Mouse (Mus musculus) midbrain, embryonic 12.5 days (tissue): Measurements from ENCODE around the gene Gucy2f. TPM values are rescaled to one million over a fixed set of nuclear protein-coding genes. Genes with fewer than 3 reads are reported as not detected.
"Not testable (repeated sequence)": the region's sequence is repeated elsewhere in the genome, so short reads cannot be mapped to it uniquely, and the experiment has no call there.

ENCODE experiments used
- ATAC-seq: fragments of 200-750 bp; cut with Nextera tagmentation; 2 replicates; pipeline ENCODE4 v1.8.0; 2017; ENCODE audit warnings: low read depth, moderate TSS enrichment, moderate library complexity; ENCODE audit not compliant: low FRiP score
- H3K27ac ChIP-seq: fragments of 300-500 bp; sonication (generic); replicated peaks from 2 replicates; pipeline ENCODE4 v1.5.1; 2016; ENCODE audit warnings: mild to moderate bottlenecking
- H3K27me3 ChIP-seq: fragments of 300-500 bp; sonication (generic); 2 replicates; pipeline ENCODE4 v1.6.1; 2016; ENCODE audit warnings: mild to moderate bottlenecking
- H3K36me3 ChIP-seq: fragments of 300-500 bp; sonication (generic); 2 replicates; pipeline ENCODE4 v1.6.1; 2016
- H3K4me1 ChIP-seq: fragments of 300-500 bp; sonication (generic); 2 replicates; pipeline ENCODE4 v1.6.1; 2016
- H3K4me2 ChIP-seq: fragments of 300-500 bp; sonication (generic); replicated peaks from 2 replicates; pipeline ENCODE4 v1.6.1; 2016; ENCODE audit warnings: mild to moderate bottlenecking, moderate library complexity
- H3K4me3 ChIP-seq: fragments of 300-500 bp; sonication (generic); 2 replicates; pipeline ENCODE4 v1.5.1; 2016; ENCODE audit warnings: mild to moderate bottlenecking
- H3K9ac ChIP-seq: fragments of 300-500 bp; sonication (generic); replicated peaks from 2 replicates; pipeline ENCODE4 v1.6.1; 2016; ENCODE audit warnings: mild to moderate bottlenecking, moderate library complexity
- H3K9me3 ChIP-seq: fragments of 300-500 bp; sonication (generic); 2 replicates; pipeline ENCODE4 v1.6.1; 2016; ENCODE audit warnings: mild to moderate bottlenecking
- WGBS: fragments of 180-500 bp; shearing (Covaris S2); methylation state at CpG from one replicate; pipeline ENCODE4 v1.1.7; 2016; 5-methylcytosine and 5-hydroxymethylcytosine counted together
- polyA plus RNA-seq: library from polyadenylated mRNA; unstranded; fragments of >200 nt; fragmentation: Nextera tagmentation; extraction: Ambion mirVana; gene quantifications from 2 replicates; pipeline ENCODE4 v1.2.1, GENCODE M21; 2016

Gene Gucy2f
- 0.03 TPM in 1 of 2 replicates, not detected in the other for polyA plus RNA-seq

DNA sequence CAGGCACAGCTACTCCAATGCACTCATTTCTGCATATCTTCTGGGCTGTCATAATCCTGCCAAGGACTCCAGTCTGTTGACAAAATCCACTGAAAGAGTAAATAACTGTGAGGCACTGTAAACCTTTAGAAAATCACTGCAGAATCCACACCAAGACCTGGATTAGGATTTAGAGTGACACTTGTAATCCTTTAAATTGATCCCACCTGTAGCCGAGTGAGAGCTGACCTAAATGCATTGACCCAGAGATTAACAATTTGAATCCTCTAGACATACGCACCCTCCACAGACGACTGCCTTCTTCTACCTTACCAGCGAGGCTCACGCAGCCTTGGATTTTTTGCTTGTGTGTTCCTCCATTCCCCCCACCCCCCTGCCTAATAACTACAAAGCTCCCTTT, at the start of gene Gucy2f:
Gene Gucy2f, minus strand, starts transcription at position 101 of the 400 bp plus-strand sequence.
- Histone ChIP-seq H3K36me3 (no peaks in the 10 kb centered on the region), H3K27me3 (peaks cover 26% of the 10 kb centered on the region), H3K9me3 (no peaks in the 10 kb centered on the region), H3K4me2 (no peak within 1 kb of the TSS), H3K9ac (no peak within 1 kb of the TSS), H3K27ac (no peak within 1 kb of the TSS), H3K4me1 (no peaks in the 10 kb centered on the region), H3K4me3 (no peak within 1 kb of the TSS)
- WGBS: 28% methylated on average over 5 of the region's 5 CpGs
- ATAC-seq: no peak

- Histone ChIP-seq H3K9me3 (no peaks in the 10 kb centered on the region), H3K9ac (no peak overlapping the region), H3K27me3 (peaks cover 3% of the 10 kb centered on the region; the same call in 1 of the 2 replicates), H3K27ac (no peak overlapping the region), H3K4me3 (no peak overlapping the region), H3K4me2 (no peak overlapping the region), H3K4me1 (no peaks in the 10 kb centered on the region), H3K36me3 (no peaks in the 10 kb centered on the region)
- no peak for ATAC-seq
- 82% methylated on average over 5 of the region's 5 CpGs for WGBS
Observed at GRCm38 (mm10) chrX:142245682-142246327, 49.1 kb upstream of the Gucy2f start.

DNA sequence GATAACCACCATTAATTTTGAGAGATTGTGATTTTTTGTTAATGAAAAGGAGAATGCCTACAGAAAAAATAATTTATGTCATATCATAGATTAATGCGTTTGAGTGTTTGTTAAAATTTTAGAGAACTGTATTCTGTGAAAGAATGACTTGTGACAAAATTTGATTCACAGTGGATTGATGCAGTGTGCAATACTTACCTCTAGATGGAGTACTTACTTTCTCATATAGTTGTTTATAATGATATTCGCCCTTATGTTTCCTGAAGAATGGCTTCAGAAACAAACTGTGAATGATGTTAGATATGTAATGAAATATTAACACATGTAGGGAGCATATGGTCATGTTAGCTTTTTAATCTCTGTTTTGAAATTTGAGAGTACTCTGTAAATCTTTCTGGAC, 40.4 kb upstream of the Gucy2f start:
- no peak overlapping the region for H3K27ac ChIP-seq
- ATAC-seq: no peak
- no peaks in the 10 kb centered on the region for H3K9me3 ChIP-seq
- H3K4me2 ChIP-seq: no peak overlapping the region
- 50% methylated on average over 2 of the region's 2 CpGs for WGBS
- H3K4me1 ChIP-seq: no peaks in the 10 kb centered on the region
- H3K36me3 ChIP-seq: no peaks in the 10 kb centered on the region
- H3K27me3 ChIP-seq: 0 out of 2 replicates have a peak, but pooled peaks cover 3% of the 10 kb centered on the region
- no peak overlapping the region for H3K9ac ChIP-seq
- H3K4me3 ChIP-seq: no peak overlapping the region

- H3K9ac ChIP-seq, H3K9me3 ChIP-seq, H3K27me3 ChIP-seq, H3K27ac ChIP-seq, H3K36me3 ChIP-seq, H3K4me1 ChIP-seq, ATAC-seq, H3K4me2 ChIP-seq, H3K4me3 ChIP-seq: not testable (repeated sequence)
- WGBS: 84% methylated on average over 1 of the region's 1 CpGs
Observed at GRCm38 (mm10) chrX:142236146-142236545, 39.4 kb upstream of the Gucy2f start.

- no peak for ATAC-seq
- 37% methylated on average over 7 of the region's 7 CpGs for WGBS
- Histone ChIP-seq H3K9me3 (no peaks in the 10 kb centered on the region), H3K27ac (no peak overlapping the region), H3K4me3 (peak overlapping the region; percentile 50), H3K36me3 (no peaks in the 10 kb centered on the region), H3K9ac (no peak overlapping the region), H3K27me3 (no peaks in the 10 kb centered on the region), H3K4me1 (no peaks in the 10 kb centered on the region), H3K4me2 (peak overlapping the region; percentile 45)
Observed at GRCm38 (mm10) chrX:142228769-142229158, 32.0 kb upstream of the Gucy2f start.

- 23% methylated on average over 30 of the region's 42 CpGs for WGBS
- peak overlapping the region; percentile 44; the same call in 1 of the 2 replicates for H3K9ac ChIP-seq
- no peaks in the 10 kb centered on the region for H3K9me3 ChIP-seq
- H3K27me3 ChIP-seq: no peaks in the 10 kb centered on the region
- no peaks in the 10 kb centered on the region for H3K36me3 ChIP-seq
- H3K27ac ChIP-seq: peak overlapping the region; percentile 88
- H3K4me1 ChIP-seq: no peaks in the 10 kb centered on the region
- peak overlapping the region; percentile 50 for H3K4me3 ChIP-seq
- ATAC-seq: peak; percentile 99
- H3K4me2 ChIP-seq: peak overlapping the region; percentile 45
Observed at GRCm38 (mm10) chrX:142228055-142228768, 31.5 kb upstream of the Gucy2f start.

DNA sequence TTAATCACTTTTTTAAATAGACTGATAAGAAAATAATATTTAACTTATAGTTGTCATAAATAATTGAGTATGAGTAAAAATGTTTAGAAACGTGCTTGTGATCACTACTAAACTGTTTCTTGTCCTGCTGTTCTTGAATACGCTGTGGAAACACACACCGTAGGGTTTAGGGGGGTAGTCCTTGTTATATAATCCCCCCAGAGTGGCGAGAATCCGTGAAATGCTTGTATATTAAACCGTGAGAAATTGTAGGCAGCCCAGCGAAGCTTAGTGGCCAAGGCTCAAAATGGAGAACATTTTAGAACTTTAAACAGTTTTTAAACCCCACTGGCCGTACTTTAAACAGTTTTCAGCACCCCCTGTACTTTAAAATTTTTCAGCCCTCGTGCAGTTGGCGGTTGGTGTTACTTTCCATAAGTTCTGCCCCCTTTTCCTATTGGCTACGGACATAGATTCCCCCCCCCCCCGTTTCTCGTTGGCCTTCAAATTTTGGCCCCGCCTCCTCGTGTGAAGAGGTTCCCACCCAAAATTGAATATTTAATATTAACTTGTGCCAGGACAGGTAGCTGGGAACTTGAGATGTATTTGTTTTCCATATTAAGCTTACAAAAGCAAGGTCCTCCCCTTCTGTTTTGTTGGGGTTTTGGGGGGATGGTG, 30.8 kb upstream of the Gucy2f start:
- H3K27me3 ChIP-seq: no peaks in the 10 kb centered on the region
- H3K4me2 ChIP-seq: peak overlapping the region; percentile 45
- no peaks in the 10 kb centered on the region for H3K9me3 ChIP-seq
- WGBS: 29% methylated on average over 15 of the region's 15 CpGs
- H3K27ac ChIP-seq: peak overlapping the region; percentile 88
- peak; percentile 54 for ATAC-seq
- H3K9ac ChIP-seq: no peak overlapping the region
- H3K4me1 ChIP-seq: no peaks in the 10 kb centered on the region
- no peaks in the 10 kb centered on the region for H3K36me3 ChIP-seq
- peak overlapping the region; percentile 50 for H3K4me3 ChIP-seq

DNA sequence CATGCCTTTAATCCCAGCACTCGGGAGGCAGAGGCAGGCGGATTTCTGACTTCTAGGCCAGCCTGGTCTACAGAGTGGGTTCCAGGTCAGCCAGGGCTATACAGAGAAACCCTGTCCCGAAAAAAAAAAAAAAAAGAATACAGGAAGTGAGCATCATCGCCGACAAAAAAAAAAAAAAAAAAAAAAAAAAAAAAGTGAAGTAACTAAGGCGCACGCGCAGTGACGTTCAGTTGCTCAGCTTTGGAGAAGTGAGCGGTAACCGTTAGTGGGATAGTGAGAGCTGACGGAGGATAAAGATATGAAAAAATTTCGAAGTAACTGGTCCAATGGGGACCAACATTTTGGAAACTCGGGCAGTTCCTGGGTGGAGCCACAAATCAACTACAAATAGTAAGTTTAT, 29.8 kb upstream of the Gucy2f start, which contains the start of gene Nxt2:
Gene Nxt2, plus strand, starts transcription at position 229 of the 400 bp plus-strand sequence.
- Histone ChIP-seq H3K4me3 (peak within 1 kb of the TSS; percentile 50), H3K4me2 (peak within 1 kb of the TSS; percentile 45), H3K4me1 (no peaks in the 10 kb centered on the region), H3K9ac (no peak within 1 kb of the TSS), H3K27ac (no peak within 1 kb of the TSS), H3K9me3 (no peaks in the 10 kb centered on the region), H3K36me3 (no peaks in the 10 kb centered on the region), H3K27me3 (no peaks in the 10 kb centered on the region)
- WGBS: 95% methylated on average over 14 of the region's 14 CpGs
- ATAC-seq: no peak

- H3K9ac ChIP-seq: no peak overlapping the region
- ATAC-seq: no peak
- no peak overlapping the region for H3K27ac ChIP-seq
- H3K4me2 ChIP-seq: no peak overlapping the region
- H3K9me3 ChIP-seq: no peaks in the 10 kb centered on the region
- peaks cover 25% of the 10 kb centered on the region for H3K27me3 ChIP-seq
- H3K4me3 ChIP-seq: no peak overlapping the region
- H3K36me3 ChIP-seq: no peaks in the 10 kb centered on the region
- WGBS: 22% methylated on average over 3 of the region's 3 CpGs
- no peaks in the 10 kb centered on the region for H3K4me1 ChIP-seq
Observed at GRCm38 (mm10) chrX:142200295-142200694, 3.6 kb upstream of the Gucy2f start.

GRCm38 (mm10) chrX:142195551-142195950, 1.2 kb downstream of the Gucy2f start:
- H3K36me3 ChIP-seq: no peaks in the 10 kb centered on the region
- H3K9me3 ChIP-seq: no peaks in the 10 kb centered on the region
- no peak overlapping the region for H3K27ac ChIP-seq
- no peak overlapping the region for H3K4me3 ChIP-seq
- H3K27me3 ChIP-seq: peaks cover 26% of the 10 kb centered on the region
- 70% methylated on average over 1 of the region's 1 CpGs for WGBS
- no peak overlapping the region for H3K9ac ChIP-seq
- H3K4me1 ChIP-seq: no peaks in the 10 kb centered on the region
- no peak overlapping the region for H3K4me2 ChIP-seq
- no peak for ATAC-seq

GRCm38 (mm10) chrX:142194420-142194819, 2.3 kb downstream of the Gucy2f start:
- no peak overlapping the region for H3K4me3 ChIP-seq
- no peaks in the 10 kb centered on the region for H3K9me3 ChIP-seq
- no peaks in the 10 kb centered on the region for H3K36me3 ChIP-seq
- peaks cover 36% of the 10 kb centered on the region for H3K27me3 ChIP-seq
- H3K27ac ChIP-seq: no peak overlapping the region
- no peaks in the 10 kb centered on the region for H3K4me1 ChIP-seq
- H3K4me2 ChIP-seq: no peak overlapping the region
- ATAC-seq: no peak
- 68% methylated on average over 6 of the region's 6 CpGs for WGBS
- no peak overlapping the region for H3K9ac ChIP-seq

GRCm38 (mm10) chrX:142190355-142190754, 6.4 kb downstream of the Gucy2f start:
- Histone ChIP-seq H3K27me3 (peaks cover 24% of the 10 kb centered on the region), H3K4me3 (no peak overlapping the region), H3K9ac (no peak overlapping the region), H3K4me2 (no peak overlapping the region), H3K27ac (no peak overlapping the region), H3K36me3 (no peaks in the 10 kb centered on the region), H3K9me3 (no peaks in the 10 kb centered on the region), H3K4me1 (no peaks in the 10 kb centered on the region)
- 89% methylated on average over 2 of the region's 2 CpGs for WGBS
- no peak for ATAC-seq
